Mouse (Mus musculus): ENCODE measurements at regions not wholly inside any gene's neighbourhood (a gene's known extent, or its start where the extent isn't known, plus 50 kb on each side); places are given as distances from the start of the nearest gene placed in this dataset.
"Not testable (repeated sequence)": the region's sequence is repeated elsewhere in the genome, so short reads cannot be mapped to it uniquely, and the experiment has no call there.

DNA sequence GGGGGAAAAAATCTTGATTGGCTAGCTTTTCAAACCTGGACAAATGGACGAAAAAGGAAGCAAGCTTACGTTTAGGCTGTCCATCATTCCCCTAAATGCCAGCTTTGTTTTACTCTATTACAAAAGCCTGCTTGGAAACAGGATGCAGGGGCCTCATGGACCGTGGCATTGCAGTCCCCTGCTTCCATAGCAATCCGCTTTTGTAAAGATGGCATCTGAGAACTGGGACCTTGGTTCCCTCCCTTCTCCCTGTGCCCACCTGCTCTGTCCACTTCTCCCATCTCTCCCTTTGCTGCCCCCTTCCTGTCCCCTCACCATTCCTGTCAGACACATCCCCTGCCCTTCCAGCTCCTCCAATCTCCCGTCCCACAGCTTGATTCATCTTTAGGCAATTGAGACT is 149.7 kb downstream of the Gxylt1 start:
- no peaks in the 10 kb centered on the region for H3K36me3 ChIP-seq
- H3K9ac ChIP-seq, result no peak overlapping the region
- WGBS, result 32% methylated on average over 5 of the region's 5 CpGs
- ATAC-seq (ENCODE audit: low FRiP score), result peak; percentile 67; the same call in 1 of the 2 replicates
- no peaks in the 10 kb centered on the region for H3K9me3 ChIP-seq (replicated peaks)
- no peak overlapping the region for H3K27ac ChIP-seq
- H3K4me3 ChIP-seq, result no peak overlapping the region
- no peaks in the 10 kb centered on the region for H3K27me3 ChIP-seq
- no peak overlapping the region for H3K4me2 ChIP-seq (replicated peaks)
- peaks cover 7% of the 10 kb centered on the region for H3K4me1 ChIP-seq

DNA sequence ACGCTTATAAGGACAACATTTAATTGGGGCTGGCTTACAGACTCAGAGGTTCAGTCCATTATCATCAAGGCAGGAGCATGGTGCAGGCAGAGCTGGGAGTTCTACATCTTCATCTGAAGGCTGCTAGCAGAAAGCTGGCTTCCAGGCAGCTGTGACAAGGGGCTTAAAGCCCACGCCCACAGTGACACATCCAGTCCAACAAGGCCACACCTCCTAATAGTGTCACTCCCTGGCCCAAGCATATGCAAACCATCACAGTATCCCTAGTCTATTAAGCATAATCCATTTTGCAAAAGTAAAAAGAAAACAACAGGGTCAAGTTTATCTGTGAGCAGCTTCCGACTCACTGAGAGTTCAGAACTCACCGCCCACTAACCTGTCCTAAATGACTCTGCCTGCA is 153.8 kb downstream of the Gxylt1 start:
- no peak overlapping the region for H3K4me2 ChIP-seq (replicated peaks)
- no peaks in the 10 kb centered on the region for H3K27me3 ChIP-seq
- H3K9ac ChIP-seq, result no peak overlapping the region
- H3K4me3 ChIP-seq, result no peak overlapping the region
- ATAC-seq (ENCODE audit: low FRiP score), result no peak
- 94% methylated on average over 4 of the region's 4 CpGs for WGBS
- H3K4me1 ChIP-seq, result peaks cover 7% of the 10 kb centered on the region
- no peaks in the 10 kb centered on the region for H3K36me3 ChIP-seq
- no peak overlapping the region for H3K27ac ChIP-seq
- H3K9me3 ChIP-seq (replicated peaks), result no peaks in the 10 kb centered on the region

DNA sequence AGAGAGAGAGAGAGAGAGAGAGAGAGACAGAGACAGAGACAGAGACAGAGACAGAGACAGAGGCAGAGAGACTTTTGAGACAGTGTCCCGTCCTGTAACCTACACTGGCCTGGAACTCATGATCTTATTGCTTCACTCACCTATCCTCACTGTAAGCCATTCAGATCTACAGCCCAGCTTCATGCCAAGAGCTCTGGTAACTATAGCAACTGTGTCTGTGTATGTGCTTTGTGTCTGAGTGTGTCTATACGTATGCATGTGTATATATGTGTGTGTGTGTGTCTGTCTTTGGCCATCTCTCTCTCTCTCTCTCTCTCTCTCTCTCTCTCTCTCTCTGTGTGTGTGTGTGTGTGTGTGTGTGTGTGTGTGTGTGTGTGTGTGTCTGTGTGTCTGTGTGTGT is 157.2 kb downstream of the Gxylt1 start:
- H3K4me1 ChIP-seq, result not testable (repeated sequence)

DNA sequence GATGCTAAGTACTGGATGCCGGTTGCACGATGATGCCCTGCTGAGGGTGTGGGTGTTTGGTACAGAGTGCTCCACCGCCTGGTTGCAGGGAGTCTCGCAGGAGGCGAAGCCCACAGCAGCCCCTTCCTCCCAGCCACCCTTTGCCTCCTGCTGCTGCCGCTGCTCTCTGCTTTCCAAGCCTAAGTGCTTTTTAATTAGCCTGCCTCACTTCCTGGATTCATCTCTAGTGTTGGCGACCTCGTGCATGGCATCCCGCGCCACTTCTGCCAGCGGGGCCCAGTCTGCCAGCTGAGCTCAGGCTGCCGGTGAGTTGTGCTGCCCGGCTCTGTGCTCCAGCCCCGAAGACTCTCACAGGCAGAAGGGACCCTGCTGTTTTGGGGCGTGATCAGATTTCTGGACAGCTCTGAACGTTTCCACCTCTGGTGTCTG is 159.3 kb downstream of the Gxylt1 start:
- peak overlapping the region; percentile 24 for H3K4me3 ChIP-seq
- H3K9me3 ChIP-seq (replicated peaks), result no peaks in the 10 kb centered on the region
- H3K27ac ChIP-seq, result no peak overlapping the region
- peak overlapping the region; percentile 53 for H3K4me2 ChIP-seq (replicated peaks)
- H3K27me3 ChIP-seq, result no peaks in the 10 kb centered on the region
- H3K36me3 ChIP-seq, result no peaks in the 10 kb centered on the region
- H3K9ac ChIP-seq, result peak overlapping the region; percentile 38; the same call in 1 of the 2 replicates
- ATAC-seq (ENCODE audit: low FRiP score), result peak; percentile 89
- 4% methylated on average over 16 of the region's 16 CpGs for WGBS
- peaks cover 9% of the 10 kb centered on the region for H3K4me1 ChIP-seq

More for the DNA sequence above, 157.2 kb downstream of the Gxylt1 start:
- not testable (repeated sequence) for ATAC-seq (ENCODE audit: low FRiP score); H3K27me3 ChIP-seq; H3K4me3 ChIP-seq; H3K9ac ChIP-seq; H3K4me2 ChIP-seq (replicated peaks); H3K36me3 ChIP-seq; H3K27ac ChIP-seq; H3K9me3 ChIP-seq (replicated peaks)
- WGBS, result 60% methylated on average over 2 of the region's 2 CpGs

DNA sequence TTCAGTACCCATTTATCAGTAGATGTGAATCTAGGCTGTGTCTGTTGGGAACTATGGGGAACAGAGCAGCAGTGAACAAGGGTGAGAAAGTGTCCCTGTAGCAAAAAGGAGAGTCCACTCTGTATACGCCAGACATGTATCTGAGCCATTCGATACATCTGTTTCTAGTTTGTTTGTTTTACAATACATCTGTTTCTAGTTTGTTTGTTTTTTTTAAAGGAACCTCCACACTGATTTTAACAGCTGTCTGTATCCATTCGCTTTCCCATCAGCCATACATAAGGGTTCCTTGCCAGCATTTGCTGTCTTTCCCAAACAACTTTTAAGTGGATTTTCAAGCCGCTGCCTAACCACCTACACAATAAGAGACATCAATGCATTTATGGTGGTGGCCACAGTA is 170.0 kb downstream of the Gxylt1 start:
- ATAC-seq (ENCODE audit: low FRiP score), result no peak
- Histone ChIP-seq H3K9me3 (replicated peaks) (no peaks in the 10 kb centered on the region), H3K27ac (no peak overlapping the region), H3K4me3 (no peak overlapping the region), H3K4me1 (no peaks in the 10 kb centered on the region), H3K9ac (no peak overlapping the region), H3K4me2 (replicated peaks) (no peak overlapping the region), H3K36me3 (no peaks in the 10 kb centered on the region), H3K27me3 (no peaks in the 10 kb centered on the region)
- 73% methylated on average over 4 of the region's 4 CpGs for WGBS

DNA sequence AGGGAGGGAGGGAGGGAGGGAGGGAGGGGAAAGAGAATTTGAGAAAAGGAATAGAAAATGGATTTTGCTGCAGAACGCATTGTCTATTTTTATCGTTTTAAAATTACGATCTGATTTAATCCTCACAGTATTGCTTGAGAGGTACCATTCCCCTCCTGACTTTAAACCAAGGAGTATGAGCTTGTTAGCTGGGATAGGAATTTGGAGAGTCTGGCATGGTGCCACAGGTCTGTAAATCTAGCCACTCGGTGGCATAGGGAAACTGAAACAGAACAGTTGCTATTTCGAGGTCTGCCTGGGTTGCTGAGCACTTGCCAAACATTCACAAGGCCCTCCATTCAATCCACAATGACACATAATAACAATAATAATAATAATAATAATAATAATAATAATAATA is 171.6 kb downstream of the Gxylt1 start:
- no peak for ATAC-seq (ENCODE audit: low FRiP score)
- Histone ChIP-seq H3K36me3 (no peaks in the 10 kb centered on the region), H3K27ac (no peak overlapping the region), H3K4me3 (no peak overlapping the region), H3K9me3 (replicated peaks) (no peaks in the 10 kb centered on the region), H3K9ac (no peak overlapping the region), H3K4me2 (replicated peaks) (no peak overlapping the region), H3K4me1 (no peaks in the 10 kb centered on the region), H3K27me3 (no peaks in the 10 kb centered on the region)
- 87% methylated on average over 5 of the region's 5 CpGs for WGBS

DNA sequence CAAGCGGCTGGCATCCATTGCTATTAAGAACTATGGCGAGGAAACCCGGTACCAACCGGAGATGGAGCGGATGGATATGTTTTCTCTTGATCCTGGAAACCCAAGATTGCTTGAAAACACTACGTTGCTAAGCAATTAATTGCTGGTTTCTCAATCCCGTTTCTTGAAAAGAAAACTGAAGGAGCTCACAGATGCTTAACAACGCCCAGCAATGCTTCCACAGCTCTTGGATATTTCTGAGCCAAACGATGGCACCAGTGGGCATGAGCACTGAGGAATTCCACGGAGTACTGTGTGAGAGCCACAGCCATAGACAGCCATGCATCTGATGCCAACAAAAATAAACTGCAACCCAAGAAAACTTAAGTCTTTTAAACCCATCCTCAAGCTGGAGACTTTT is 173.1 kb downstream of the Gxylt1 start:
- H3K27ac ChIP-seq, result no peak overlapping the region
- no peak overlapping the region for H3K4me3 ChIP-seq
- WGBS, result 88% methylated on average over 10 of the region's 10 CpGs
- no peaks in the 10 kb centered on the region for H3K27me3 ChIP-seq
- ATAC-seq (ENCODE audit: low FRiP score), result no peak
- no peaks in the 10 kb centered on the region for H3K9me3 ChIP-seq (replicated peaks)
- H3K4me1 ChIP-seq, result no peaks in the 10 kb centered on the region
- H3K9ac ChIP-seq, result no peak overlapping the region
- H3K4me2 ChIP-seq (replicated peaks), result no peak overlapping the region
- no peaks in the 10 kb centered on the region for H3K36me3 ChIP-seq

DNA sequence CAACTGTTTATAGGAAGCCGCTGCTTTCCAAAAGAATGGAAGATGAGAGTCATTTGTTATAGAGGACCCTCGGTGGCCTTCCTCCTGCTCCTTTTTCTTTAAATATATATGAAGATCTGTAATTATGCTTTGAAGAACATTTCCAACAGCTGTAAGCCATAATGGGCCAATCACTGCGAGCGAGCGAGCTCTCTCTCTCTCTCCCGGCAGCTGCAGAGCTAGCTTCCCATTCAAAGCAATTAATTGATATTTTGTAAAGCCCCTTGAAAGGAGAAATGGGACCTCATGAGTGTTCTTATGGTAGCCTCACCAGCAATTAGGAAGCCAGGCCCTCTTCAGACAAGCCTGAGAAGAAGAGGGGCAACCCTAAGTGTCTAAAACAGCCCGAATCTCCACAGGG is 174.1 kb downstream of the Gxylt1 start:
- no peak for ATAC-seq (ENCODE audit: low FRiP score)
- Histone ChIP-seq H3K36me3 (no peaks in the 10 kb centered on the region), H3K9me3 (replicated peaks) (no peaks in the 10 kb centered on the region), H3K9ac (no peak overlapping the region), H3K4me1 (no peaks in the 10 kb centered on the region), H3K27me3 (no peaks in the 10 kb centered on the region), H3K4me2 (replicated peaks) (no peak overlapping the region), H3K4me3 (no peak overlapping the region), H3K27ac (no peak overlapping the region)
- WGBS, result 87% methylated on average over 7 of the region's 7 CpGs

DNA sequence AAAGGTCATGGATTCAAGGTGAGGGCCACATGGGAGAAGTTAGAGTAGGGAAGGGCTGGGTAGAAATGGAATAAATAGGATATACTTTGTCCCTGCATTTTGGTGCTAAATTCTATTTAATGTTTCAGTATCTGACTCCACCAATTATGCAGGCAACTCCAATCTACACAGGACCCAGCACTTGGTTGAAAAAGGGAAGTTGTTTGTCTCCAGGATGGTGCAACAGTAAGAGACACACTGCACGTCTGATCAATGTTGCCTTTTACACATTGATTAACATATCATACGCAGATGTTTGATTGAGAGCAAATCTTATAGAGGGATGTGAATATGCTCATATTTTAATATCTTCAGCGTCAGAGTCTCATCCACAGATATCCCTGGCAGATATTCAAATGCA is 175.1 kb downstream of the Gxylt1 start:
- H3K36me3 ChIP-seq, result no peaks in the 10 kb centered on the region
- H3K27me3 ChIP-seq, result no peaks in the 10 kb centered on the region
- H3K9me3 ChIP-seq (replicated peaks), result no peaks in the 10 kb centered on the region
- no peaks in the 10 kb centered on the region for H3K4me1 ChIP-seq
- ATAC-seq (ENCODE audit: low FRiP score), result no peak
- no peak overlapping the region for H3K4me2 ChIP-seq (replicated peaks)
- no peak overlapping the region for H3K4me3 ChIP-seq
- H3K9ac ChIP-seq, result no peak overlapping the region
- H3K27ac ChIP-seq, result no peak overlapping the region
- WGBS, result 82% methylated on average over 3 of the region's 3 CpGs

DNA sequence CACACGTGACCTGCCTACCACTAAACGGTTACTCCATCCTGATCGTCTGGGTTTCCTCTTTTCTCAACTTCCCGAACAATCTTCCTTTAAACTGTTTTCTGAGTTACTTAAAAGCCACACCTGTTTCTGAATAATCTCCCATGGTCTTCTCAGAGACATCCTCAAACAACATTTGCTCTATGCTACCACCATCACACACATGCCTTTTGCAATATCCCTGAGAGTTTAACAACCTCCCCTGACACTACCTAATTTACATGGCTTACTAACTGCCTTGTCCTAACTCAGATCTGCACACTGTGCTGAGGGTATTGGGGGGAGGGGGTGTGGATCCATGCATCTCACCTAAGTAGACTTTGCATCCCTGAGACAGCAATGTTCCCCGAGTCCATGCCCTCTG is 178.6 kb downstream of the Gxylt1 start:
- 95% methylated on average over 5 of the region's 5 CpGs for WGBS
- no peaks in the 10 kb centered on the region for H3K4me1 ChIP-seq
- no peak for ATAC-seq (ENCODE audit: low FRiP score)

DNA sequence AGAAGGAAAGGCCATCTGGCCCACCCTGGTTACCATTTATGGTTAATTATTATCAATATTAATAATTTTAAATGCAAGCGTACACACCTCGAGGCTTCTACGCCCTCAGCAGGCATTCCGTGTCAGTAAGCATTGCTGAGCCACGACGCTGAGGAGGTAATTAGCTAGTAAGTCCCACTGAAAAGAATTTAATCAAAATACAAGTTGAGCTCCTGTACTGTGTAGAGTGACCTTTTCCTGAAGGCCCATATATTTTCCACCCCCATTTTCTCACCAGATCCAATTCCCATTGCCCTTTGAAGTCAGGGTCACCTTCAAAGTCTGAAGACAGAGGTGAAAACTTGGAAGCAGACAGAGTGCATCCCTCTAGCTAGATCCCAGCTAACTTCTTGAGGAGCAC is 179.8 kb downstream of the Gxylt1 start:
- WGBS, result 83% methylated on average over 6 of the region's 6 CpGs
- Histone ChIP-seq H3K4me2 (replicated peaks) (no peak overlapping the region), H3K9me3 (replicated peaks) (no peaks in the 10 kb centered on the region), H3K4me3 (no peak overlapping the region), H3K27ac (no peak overlapping the region), H3K36me3 (no peaks in the 10 kb centered on the region), H3K4me1 (no peaks in the 10 kb centered on the region), H3K9ac (no peak overlapping the region), H3K27me3 (no peaks in the 10 kb centered on the region)
- ATAC-seq (ENCODE audit: low FRiP score), result no peak

More for the DNA sequence above, 178.6 kb downstream of the Gxylt1 start:
- Histone ChIP-seq H3K4me3 (no peak overlapping the region), H3K27me3 (no peaks in the 10 kb centered on the region), H3K9ac (no peak overlapping the region), H3K36me3 (no peaks in the 10 kb centered on the region), H3K27ac (no peak overlapping the region), H3K4me2 (replicated peaks) (no peak overlapping the region), H3K9me3 (replicated peaks) (no peaks in the 10 kb centered on the region)

DNA sequence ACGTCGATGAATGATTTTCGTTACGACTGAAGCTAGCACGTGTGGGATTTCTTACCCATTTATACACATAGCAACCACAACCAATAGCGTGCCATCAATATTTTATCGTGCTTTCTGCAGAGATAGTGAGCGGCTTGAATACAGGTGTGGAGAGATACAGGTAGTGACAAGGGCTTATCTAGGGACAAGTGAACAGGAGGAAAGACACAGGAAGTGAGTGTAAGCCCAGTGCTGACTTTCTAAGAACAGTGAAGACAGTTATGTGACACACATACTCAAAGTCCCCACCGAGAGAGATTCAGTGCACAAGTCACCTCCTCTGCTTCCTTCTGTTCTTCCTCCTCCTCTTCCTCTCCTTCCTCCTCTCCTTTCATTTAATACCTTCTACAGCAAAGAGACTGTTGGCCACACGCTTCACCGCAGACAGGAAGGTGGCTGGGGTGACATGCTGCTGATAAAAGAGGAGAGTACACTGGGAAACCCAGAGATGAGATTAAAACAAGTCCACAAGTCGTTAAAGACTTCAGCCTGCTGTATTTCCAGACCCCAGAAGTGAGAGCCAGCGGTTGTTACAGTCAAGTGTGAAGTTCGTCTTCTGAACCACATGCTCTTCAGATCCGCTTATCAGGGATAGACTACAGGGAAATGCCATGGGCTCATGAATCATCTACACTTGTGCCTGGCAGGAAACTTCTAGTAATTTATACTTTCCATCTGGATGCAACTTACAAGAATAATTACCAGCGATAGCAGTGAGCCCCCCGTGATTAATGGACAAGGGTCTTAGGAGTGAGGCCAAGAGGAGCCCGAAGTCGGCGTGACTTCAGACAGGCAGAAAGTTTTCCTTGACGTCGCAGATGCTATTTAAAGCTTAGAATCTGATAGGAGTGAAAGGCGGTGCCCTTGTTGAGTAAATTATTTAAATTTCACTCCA is 180.5 kb downstream of the Gxylt1 start:
- ATAC-seq (ENCODE audit: low FRiP score), result no peak
- Histone ChIP-seq H3K27ac (no peak overlapping the region), H3K9me3 (replicated peaks) (no peaks in the 10 kb centered on the region), H3K27me3 (no peaks in the 10 kb centered on the region), H3K4me1 (no peaks in the 10 kb centered on the region), H3K36me3 (no peaks in the 10 kb centered on the region), H3K9ac (no peak overlapping the region), H3K4me2 (replicated peaks) (no peak overlapping the region), H3K4me3 (no peak overlapping the region)
- 87% methylated on average over 23 of the region's 23 CpGs for WGBS

DNA sequence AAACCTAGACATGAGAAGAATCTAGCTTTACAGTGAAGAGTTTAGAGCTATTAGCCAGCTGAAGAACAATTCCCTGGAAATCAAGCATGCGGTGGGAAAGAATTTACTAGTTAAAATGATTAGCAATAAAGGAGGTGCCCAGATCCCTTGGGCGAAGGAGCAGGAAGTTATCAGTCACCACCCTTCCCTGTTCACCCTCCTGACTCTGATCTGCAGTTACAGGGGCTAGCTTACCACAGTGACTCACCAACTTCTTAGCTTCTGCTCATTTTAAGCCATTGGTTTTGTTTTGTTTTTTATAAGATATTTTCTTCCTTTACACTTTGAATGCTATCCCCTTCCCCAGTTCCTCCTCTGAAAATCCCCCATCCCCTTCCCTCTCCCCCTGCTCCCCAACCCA is 183.6 kb downstream of the Gxylt1 start:
- H3K4me1 ChIP-seq, result no peaks in the 10 kb centered on the region
- no peak overlapping the region for H3K4me2 ChIP-seq (replicated peaks)
- H3K36me3 ChIP-seq, result no peaks in the 10 kb centered on the region
- 87% methylated on average over 2 of the region's 2 CpGs for WGBS
- no peak overlapping the region for H3K4me3 ChIP-seq
- H3K27ac ChIP-seq, result no peak overlapping the region
- H3K9ac ChIP-seq, result no peak overlapping the region
- H3K9me3 ChIP-seq (replicated peaks), result no peaks in the 10 kb centered on the region
- no peaks in the 10 kb centered on the region for H3K27me3 ChIP-seq
- ATAC-seq (ENCODE audit: low FRiP score), result no peak

All from hindbrain, embryonic 12.5 days (tissue).